Mouse (Mus musculus) limb, embryonic 11.5 days (tissue): ENCODE measurements at regions not wholly inside any gene's neighbourhood (a gene's known extent, or its start where the extent isn't known, plus 50 kb on each side); places are given as distances from the start of the nearest gene placed in this dataset.

Source experiments
- ATAC-seq: fragments of 200-750 bp; cut with Nextera tagmentation; 2 replicates; pipeline ENCODE4 v1.8.0; 2017; ENCODE audit warnings: low read depth; ENCODE audit not compliant: insufficient number of reproducible peaks, low FRiP score, low TSS enrichment
- DNase-seq: peaks from one replicate; pipeline ENCODE4 v3.0.0-alpha.2; 2015; ENCODE audit warnings: low spot score
- H3K27ac ChIP-seq: fragments of 300-500 bp; sonication (generic); replicated peaks from 2 replicates; pipeline ENCODE4 v1.5.1; 2014; ENCODE audit warnings: low read depth, mild to moderate bottlenecking, low read length
- H3K27me3 ChIP-seq: fragments of 300-500 bp; sonication (generic); 2 replicates; pipeline ENCODE4 v1.6.1; 2014; ENCODE audit warnings: mild to moderate bottlenecking, low read length, mixed read lengths; ENCODE audit not compliant: control insufficient read depth, insufficient read depth
- H3K36me3 ChIP-seq: fragments of 300-500 bp; sonication (generic); 2 replicates; pipeline ENCODE4 v1.6.1; 2014; ENCODE audit warnings: mild to moderate bottlenecking, low read length, moderate library complexity, mixed read lengths; ENCODE audit not compliant: control insufficient read depth, insufficient read depth
- H3K4me1 ChIP-seq: fragments of 300-500 bp; sonication (generic); 2 replicates; pipeline ENCODE4 v1.6.1; 2014; ENCODE audit warnings: low read length, mixed read lengths; ENCODE audit not compliant: control insufficient read depth, insufficient read depth
- H3K4me2 ChIP-seq: fragments of 300-500 bp; sonication (generic); 2 replicates; pipeline ENCODE4 v1.6.1; 2014; ENCODE audit warnings: low read depth, mild to moderate bottlenecking, moderate library complexity; ENCODE audit not compliant: severe bottlenecking
- H3K4me3 ChIP-seq: fragments of 300-500 bp; sonication (generic); 2 replicates; pipeline ENCODE4 v1.5.1; 2014; ENCODE audit warnings: low read depth, low read length
- H3K9ac ChIP-seq: fragments of 300-500 bp; sonication (generic); 2 replicates; pipeline ENCODE4 v1.6.1; 2014; ENCODE audit warnings: mild to moderate bottlenecking, low read length
- H3K9me3 ChIP-seq: fragments of 300-500 bp; sonication (generic); 2 replicates; pipeline ENCODE4 v1.6.1; 2016; ENCODE audit warnings: low read length; ENCODE audit not compliant: control insufficient read depth
- WGBS: fragments of 180-500 bp; shearing (Covaris S2); extraction: QIAGEN DNeasy Blood & Tissue Kit; methylation state at CpG from one replicate; pipeline ENCODE4 v1.1.7; 2014; 5-methylcytosine and 5-hydroxymethylcytosine counted together

DNA sequence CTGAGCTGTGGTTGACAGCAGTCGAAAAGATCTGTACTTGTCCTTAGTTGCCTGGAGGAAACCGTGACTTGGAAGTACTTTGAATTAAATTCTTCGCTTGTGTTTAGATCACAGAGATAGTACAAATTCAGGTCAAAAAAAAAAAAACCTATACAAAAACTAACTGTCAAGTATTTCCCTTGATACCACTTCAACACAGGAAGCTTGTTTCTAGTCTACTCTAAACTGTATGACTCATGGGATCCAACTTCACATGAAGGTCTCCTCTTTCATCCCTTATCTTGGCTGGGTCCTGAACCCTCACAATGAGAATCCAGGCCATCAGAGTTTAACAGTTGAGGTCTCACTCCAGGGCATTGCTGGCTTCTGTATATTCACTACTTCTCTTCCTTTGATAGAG, 54.8 kb downstream of the Tmem30b start:
- Histone ChIP-seq H3K9ac (no peak overlapping the region), H3K9me3 (no peaks in the 10 kb centered on the region), H3K27ac (no peak overlapping the region), H3K27me3 (no peaks in the 10 kb centered on the region), H3K4me3 (no peak overlapping the region), H3K4me1 (peaks cover 6% of the 10 kb centered on the region), H3K36me3 (no peaks in the 10 kb centered on the region), H3K4me2 (no peak overlapping the region)
- 90% methylated on average over 3 of the region's 3 CpGs for WGBS
- no peak for DNase-seq
- no peak for ATAC-seq

DNA sequence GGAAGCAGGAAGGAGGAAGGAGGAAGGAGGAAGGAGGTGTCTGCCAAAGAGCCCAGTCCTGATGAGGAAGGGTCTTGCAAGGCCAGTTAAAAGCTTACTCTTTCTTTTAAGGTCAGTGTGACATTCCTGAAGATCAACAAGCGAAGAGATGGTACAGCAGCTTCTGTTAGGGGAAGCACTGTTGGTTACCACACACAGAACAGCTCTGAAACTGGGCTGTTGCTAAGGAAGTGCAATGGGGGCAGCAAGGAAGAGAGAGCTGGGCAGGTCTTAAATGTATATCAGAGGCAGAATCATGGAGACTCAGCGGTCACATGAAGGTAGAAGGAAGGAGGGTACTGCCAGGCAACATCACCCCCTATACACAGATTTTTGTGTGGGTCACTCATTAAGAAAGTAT, 63.3 kb downstream of the Tmem30b start:
- Histone ChIP-seq H3K9me3 (no peaks in the 10 kb centered on the region), H3K27me3 (0 out of 2 replicates have a peak, but pooled peaks cover 2% of the 10 kb centered on the region), H3K36me3 (no peaks in the 10 kb centered on the region), H3K4me1 (no peaks in the 10 kb centered on the region), H3K9ac (no peak overlapping the region), H3K4me2 (no peak overlapping the region), H3K4me3 (no peak overlapping the region), H3K27ac (no peak overlapping the region)
- ATAC-seq = no peak
- 90% methylated on average over 2 of the region's 2 CpGs for WGBS
- DNase-seq = no peak

DNA sequence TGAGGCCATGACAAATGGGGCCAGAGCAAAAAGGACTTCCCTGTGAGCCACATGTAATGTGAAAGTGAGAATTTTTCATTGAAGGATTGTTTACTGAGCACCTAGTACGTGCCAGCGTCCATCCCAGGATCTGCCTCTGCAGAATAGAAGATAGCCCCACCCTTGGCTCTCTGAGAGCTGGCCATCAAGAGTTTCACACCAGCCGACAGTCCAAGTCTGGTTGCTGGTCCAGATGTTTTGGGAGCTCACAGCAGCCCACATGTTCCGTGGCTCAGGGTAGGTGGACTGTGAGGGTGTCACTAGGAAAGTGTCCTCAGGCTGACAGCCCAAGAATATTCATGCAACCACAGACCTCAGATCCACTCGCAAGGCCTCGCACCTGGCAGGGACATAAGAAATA, 63.9 kb downstream of the Tmem30b start:
- H3K27ac ChIP-seq = no peak overlapping the region
- no peaks in the 10 kb centered on the region for H3K36me3 ChIP-seq
- 0 out of 2 replicates have a peak, but pooled peaks cover 2% of the 10 kb centered on the region for H3K27me3 ChIP-seq
- H3K4me1 ChIP-seq = no peaks in the 10 kb centered on the region
- H3K9me3 ChIP-seq = no peaks in the 10 kb centered on the region
- DNase-seq = no peak
- H3K4me2 ChIP-seq = no peak overlapping the region
- WGBS = 82% methylated on average over 6 of the region's 6 CpGs
- no peak overlapping the region for H3K4me3 ChIP-seq
- ATAC-seq = no peak
- no peak overlapping the region for H3K9ac ChIP-seq

DNA sequence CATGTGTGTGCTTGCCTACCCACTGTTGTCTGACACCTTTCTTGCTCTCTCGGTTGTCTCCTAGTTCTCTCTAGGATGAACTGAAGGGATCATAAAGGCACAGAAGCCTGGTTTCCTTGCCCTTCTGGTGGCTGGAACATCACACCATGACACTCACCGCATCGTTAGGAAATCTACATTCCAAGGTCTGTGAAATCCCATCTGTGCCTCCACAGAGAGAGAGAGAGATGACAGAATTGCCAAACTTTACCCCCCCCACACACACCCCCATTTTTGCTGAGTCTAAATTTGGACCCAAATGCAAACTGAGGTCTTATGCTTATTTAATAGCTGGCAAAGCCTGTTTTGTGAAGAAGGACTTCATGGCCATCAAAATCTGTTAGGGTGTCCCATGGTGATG, 64.5 kb downstream of the Tmem30b start:
- no peak overlapping the region for H3K9ac ChIP-seq
- no peak overlapping the region for H3K4me2 ChIP-seq
- no peak overlapping the region for H3K4me3 ChIP-seq
- H3K36me3 ChIP-seq = no peaks in the 10 kb centered on the region
- no peaks in the 10 kb centered on the region; the same call in 1 of the 2 replicates for H3K4me1 ChIP-seq
- WGBS = 80% methylated on average over 3 of the region's 3 CpGs
- ATAC-seq = no peak
- no peaks in the 10 kb centered on the region for H3K9me3 ChIP-seq
- DNase-seq = no peak
- no peak overlapping the region for H3K27ac ChIP-seq
- H3K27me3 ChIP-seq = 0 out of 2 replicates have a peak, but pooled peaks cover 2% of the 10 kb centered on the region

DNA sequence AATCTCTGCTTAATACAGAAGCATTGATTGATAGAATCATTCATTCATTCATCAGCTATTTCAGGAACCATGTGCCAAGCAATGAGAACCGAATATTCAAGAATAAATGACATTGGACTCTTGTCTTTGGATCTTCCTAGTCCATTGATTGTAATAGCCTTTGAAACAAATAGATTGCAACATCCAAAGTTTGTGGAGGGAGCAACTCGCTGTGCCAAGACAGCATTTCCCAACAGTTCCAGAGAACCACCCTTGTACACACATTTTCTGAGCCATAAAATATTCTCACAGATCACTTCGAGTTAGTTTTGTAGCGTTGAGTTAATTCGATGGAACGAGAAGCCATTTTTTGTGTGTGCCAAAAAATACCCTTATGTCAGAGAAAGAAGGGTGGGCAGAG, 65.0 kb downstream of the Tmem30b start:
- no peak for ATAC-seq
- WGBS = 96% methylated on average over 6 of the region's 6 CpGs
- H3K4me3 ChIP-seq = no peak overlapping the region
- DNase-seq = no peak
- H3K4me2 ChIP-seq = no peak overlapping the region
- no peak overlapping the region for H3K27ac ChIP-seq
- peaks cover 2% of the 10 kb centered on the region; the same call in 1 of the 2 replicates for H3K4me1 ChIP-seq
- 0 out of 2 replicates have a peak, but pooled peaks cover 2% of the 10 kb centered on the region for H3K27me3 ChIP-seq
- H3K9ac ChIP-seq = no peak overlapping the region
- H3K36me3 ChIP-seq = no peaks in the 10 kb centered on the region
- H3K9me3 ChIP-seq = no peaks in the 10 kb centered on the region

DNA sequence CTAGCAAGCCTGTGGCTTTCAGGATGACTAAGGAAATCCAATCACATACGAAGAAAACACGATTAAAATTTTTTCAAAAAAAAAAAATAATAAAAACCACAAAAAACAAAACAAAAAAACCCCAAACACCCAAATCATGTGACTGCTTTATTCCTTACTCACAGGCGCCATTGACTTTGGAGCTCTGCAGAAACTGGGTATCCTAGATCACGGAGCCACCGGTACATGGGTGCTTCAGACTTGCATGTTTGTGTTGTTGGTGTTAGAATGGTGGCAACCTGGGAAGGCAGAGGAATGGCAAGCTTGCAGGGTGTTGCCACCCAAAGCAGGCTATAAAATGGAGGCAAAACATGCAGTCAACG, 65.6 kb downstream of the Tmem30b start:
- DNase-seq (no peak), ATAC-seq (no peak)
- Histone ChIP-seq H3K4me3 (no peak overlapping the region), H3K36me3 (no peaks in the 10 kb centered on the region), H3K4me1 (peaks cover 3% of the 10 kb centered on the region; the same call in 1 of the 2 replicates), H3K9ac (no peak overlapping the region), H3K27ac (no peak overlapping the region), H3K4me2 (no peak overlapping the region), H3K9me3 (no peaks in the 10 kb centered on the region), H3K27me3 (0 out of 2 replicates have a peak, but pooled peaks cover 2% of the 10 kb centered on the region)
- 96% methylated on average over 6 of the region's 6 CpGs for WGBS

DNA sequence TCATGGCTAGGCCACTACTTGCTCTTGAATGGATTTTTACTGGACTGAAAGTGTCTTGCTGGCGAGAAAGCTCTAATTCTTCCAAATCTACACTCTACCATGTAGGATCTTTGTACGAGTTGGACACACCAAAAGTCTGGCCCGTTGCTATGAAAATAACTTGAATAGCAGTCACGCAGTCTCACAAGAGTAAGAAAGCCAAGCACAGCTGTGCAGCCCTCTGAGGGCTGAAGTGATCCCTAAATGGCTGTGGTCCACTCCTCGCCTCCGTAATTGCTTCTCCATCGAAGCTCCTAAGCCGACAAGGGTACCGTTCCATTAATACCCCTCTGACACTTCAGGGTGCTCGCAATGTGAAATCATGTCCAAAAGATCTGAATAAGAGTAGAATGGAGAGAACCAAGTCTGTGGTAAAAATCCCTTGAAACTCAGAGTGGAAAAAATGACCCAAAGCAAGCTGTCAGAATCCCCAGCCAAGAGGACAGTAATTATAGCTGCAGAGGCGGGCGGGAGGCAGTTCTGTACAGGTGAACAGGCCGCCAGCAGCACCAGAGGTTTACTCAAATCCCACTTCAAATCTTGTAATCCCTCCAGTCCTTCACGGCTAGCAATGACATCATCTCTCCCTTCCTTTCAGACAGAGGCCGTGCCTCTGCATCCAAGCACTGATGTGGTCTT, 66.1 kb downstream of the Tmem30b start:
- Histone ChIP-seq H3K27me3 (0 out of 2 replicates have a peak, but pooled peaks cover 2% of the 10 kb centered on the region), H3K9ac (no peak overlapping the region), H3K4me2 (no peak overlapping the region), H3K9me3 (no peaks in the 10 kb centered on the region), H3K4me3 (no peak overlapping the region), H3K27ac (no peak overlapping the region), H3K4me1 (peaks cover 3% of the 10 kb centered on the region; the same call in 1 of the 2 replicates), H3K36me3 (no peaks in the 10 kb centered on the region)
- ATAC-seq (no peak), DNase-seq (no peak)
- WGBS = 90% methylated on average over 15 of the region's 15 CpGs

DNA sequence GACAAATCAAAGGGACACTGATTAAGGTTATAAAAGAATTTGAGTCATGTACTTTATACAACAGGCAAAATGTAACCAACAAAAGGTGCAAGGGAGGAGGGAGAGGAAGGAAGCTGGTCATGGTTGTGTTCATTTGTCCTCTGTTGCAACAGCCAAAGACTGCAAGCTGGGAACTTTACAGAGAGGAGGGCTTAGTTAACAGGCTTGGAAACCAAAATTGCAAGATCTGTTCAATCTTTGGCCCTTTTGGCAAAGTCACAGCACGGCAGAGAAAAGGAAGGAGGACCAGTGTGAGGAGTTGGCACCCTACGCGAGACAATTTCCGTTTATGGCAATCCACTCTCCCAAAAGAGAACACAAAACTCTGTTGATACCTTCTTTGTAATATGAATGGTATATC, 67.6 kb downstream of the Tmem30b start:
- Histone ChIP-seq H3K4me2 (no peak overlapping the region), H3K27ac (no peak overlapping the region), H3K4me1 (peaks cover 6% of the 10 kb centered on the region; the same call in 1 of the 2 replicates), H3K9me3 (no peaks in the 10 kb centered on the region), H3K36me3 (no peaks in the 10 kb centered on the region), H3K4me3 (no peak overlapping the region), H3K27me3 (0 out of 2 replicates have a peak, but pooled peaks cover 2% of the 10 kb centered on the region), H3K9ac (no peak overlapping the region)
- 91% methylated on average over 4 of the region's 4 CpGs for WGBS
- DNase-seq (no peak), ATAC-seq (no peak)
